Mouse (Mus musculus) retina, postnatal 7 days (tissue): ENCODE results near the gene Vmn1r2.
"Not testable (repeated sequence)": the region's sequence is repeated elsewhere in the genome, so short reads cannot be mapped to it uniquely, and the experiment has no call there.

Source experiments
- DNase-seq: peaks from one replicate; pipeline ENCODE4 v3.0.0-alpha.2; 2012; ENCODE audit warnings: low read depth, low spot score

The Vmn1r2 gene

DNA sequence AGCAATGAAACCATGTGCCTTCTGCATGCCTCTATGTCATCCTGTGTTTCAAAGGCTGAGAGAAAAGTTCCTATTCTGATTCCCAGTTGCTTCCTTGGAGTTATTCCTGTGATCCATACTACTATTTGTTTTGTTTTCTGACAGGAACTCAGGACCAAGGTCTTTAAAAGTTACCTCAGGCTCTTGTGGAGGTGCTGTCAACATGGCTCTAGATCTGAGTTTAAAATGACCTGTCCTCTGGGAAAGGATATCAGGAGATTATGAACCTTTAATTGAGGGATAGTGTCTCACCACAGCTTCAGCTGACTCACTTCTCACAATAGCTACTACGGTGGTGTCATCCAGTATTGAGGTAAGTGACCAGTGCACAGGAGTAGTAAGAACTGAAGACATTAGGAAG lies at the start of gene Vmn1r2:
Gene Vmn1r2, plus strand, starts transcription at position 301 of the 400 bp plus-strand sequence.
- DNase-seq, result not testable (repeated sequence)

- DNase-seq, result not testable (repeated sequence)
Measured at GRCm38 (mm10) chr4:3147926-3148325, 19.2 kb upstream of the Vmn1r2 start.

- DNase-seq, result not testable (repeated sequence)
Measured at GRCm38 (mm10) chr4:3153320-3153719, 13.8 kb upstream of the Vmn1r2 start.

GRCm38 (mm10) chr4:3164429-3164828 lies 2.7 kb upstream of the Vmn1r2 start:
- not testable (repeated sequence) for DNase-seq

DNA sequence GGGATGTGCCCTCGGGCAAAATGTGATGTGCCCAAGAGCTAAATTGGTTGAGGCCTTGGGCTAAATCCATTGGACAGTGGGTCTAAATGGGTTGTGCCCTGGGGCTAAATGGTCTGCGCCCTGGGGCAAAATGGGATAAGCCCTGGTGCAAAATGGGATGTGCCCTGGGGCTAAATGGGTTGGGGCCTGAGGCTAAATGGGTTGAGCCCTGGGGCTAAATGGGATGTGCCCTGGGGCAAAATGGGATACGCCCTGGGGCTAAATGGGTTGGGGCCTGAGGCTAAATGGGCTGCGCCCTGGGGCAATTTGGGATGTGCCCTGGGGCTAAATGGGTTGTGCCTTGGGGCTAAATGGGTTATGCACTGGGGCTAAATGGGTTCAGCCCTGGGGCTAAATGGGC lies 2.1 kb upstream of the Vmn1r2 start:
- DNase-seq, result no peak

DNA sequence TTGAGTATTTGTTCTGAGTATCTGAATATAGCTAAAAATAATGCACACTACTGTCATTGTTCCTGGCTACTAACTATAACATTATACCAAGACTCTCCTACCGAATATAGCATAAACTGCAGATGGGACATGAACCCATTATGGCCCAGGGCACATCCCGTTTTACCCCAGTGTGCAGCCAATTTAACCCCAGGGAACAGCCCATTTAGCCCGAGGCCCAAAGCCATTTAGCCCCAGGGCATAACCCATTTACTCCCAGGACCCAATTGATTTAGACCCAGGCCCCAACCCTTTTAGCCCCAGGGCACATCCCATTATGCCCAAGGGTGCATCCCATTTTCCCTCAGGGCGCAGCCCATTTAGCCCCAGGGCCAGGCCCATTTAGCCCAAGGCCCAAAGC lies 7.5 kb downstream of the Vmn1r2 start:
- not testable (repeated sequence) for DNase-seq

- DNase-seq, result not testable (repeated sequence)
Measured at GRCm38 (mm10) chr4:3175756-3176155, 8.6 kb downstream of the Vmn1r2 start.

GRCm38 (mm10) chr4:3176195-3176594 lies 9.1 kb downstream of the Vmn1r2 start:
- DNase-seq, result not testable (repeated sequence)

GRCm38 (mm10) chr4:3176746-3177490 lies 9.8 kb downstream of the Vmn1r2 start:
- DNase-seq, result not testable (repeated sequence)

GRCm38 (mm10) chr4:3185258-3185657 lies 18.1 kb downstream of the Vmn1r2 start, which contains the start of gene Vmn1r3:
Vmn1r3 (minus strand) TSS chr4:3185358.
- not testable (repeated sequence) for DNase-seq

GRCm38 (mm10) chr4:3209643-3210217 lies 42.6 kb downstream of the Vmn1r2 start:
- DNase-seq, result not testable (repeated sequence)

DNA sequence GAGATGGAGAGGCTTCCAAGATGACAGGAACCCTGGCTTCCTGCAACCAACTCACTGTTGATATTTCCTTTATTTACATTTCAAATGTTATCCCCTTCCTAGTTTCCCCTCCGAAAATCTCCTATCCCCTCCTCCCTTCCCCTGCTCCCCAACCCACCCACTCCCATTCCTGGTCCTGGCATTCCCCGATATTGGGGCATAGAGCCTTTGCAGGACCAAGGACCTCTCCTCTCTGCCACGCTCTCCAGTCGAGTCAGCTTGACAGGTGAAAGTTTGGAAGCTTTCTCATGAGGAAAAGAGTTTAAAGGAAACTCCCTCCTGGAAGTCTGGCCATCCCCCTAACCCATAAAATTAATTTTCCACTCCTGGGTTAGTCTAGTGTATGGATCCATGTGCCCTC lies 46.2 kb downstream of the Vmn1r2 start:
- not testable (repeated sequence) for DNase-seq

DNA sequence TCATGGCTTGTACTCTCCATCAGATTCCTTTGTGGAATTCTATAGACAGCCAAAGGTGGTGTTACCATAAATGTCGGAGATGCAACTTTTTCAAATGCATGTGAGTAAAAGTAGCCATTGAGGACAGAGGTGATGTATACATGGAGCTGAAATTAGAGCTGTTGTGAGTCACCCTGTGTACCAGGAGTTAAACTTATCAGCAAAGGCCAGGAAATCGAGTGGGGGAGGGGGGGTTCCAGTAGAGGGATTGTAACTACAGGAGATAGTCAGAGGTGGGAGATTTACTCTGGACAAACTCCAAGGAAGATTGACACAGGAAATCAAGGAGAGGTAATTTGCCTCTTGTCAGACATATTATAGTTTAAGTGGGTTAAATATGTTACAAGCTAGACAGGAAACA lies 49.3 kb downstream of the Vmn1r2 start:
- DNase-seq, result not testable (repeated sequence)
